37 mouse cellular contexts compared by ENCODE assay signal in genomic region chr2:126458661-126459060, GRCm38 (mm10). TPM values are rescaled to one million over a fixed set of nuclear protein-coding genes. Genes with fewer than 3 reads are reported as not detected.
"Had no signal": no experiment of that assay in that cellular context is flagged by ENCODE, and none has a peak within 500 bp of the region (broad histone marks: within the 10 kb centered on the region; RNA-seq: fewer than 3 reads in every experiment).

No protein-coding gene starts in this region.

- H3K27me3 ChIP-seq: heart, embryonic 12.5 days; heart, embryonic 13.5 days; heart, embryonic 15.5 days; hindbrain, embryonic 12.5 days; hindbrain, embryonic 13.5 days; hindbrain, embryonic 15.5 days; intestine, embryonic 15.5 days; kidney, embryonic 15.5 days had no signal

- H3K9ac ChIP-seq: heart, embryonic 12.5 days; heart, embryonic 13.5 days; heart, embryonic 15.5 days; hindbrain, embryonic 12.5 days; hindbrain, embryonic 13.5 days; hindbrain, embryonic 14.5 days; hindbrain, embryonic 15.5 days; intestine, embryonic 15.5 days; kidney, embryonic 15.5 days had no signal

- H3K4me2 ChIP-seq: heart, embryonic 11.5 days; heart, embryonic 12.5 days; heart, embryonic 13.5 days; heart, embryonic 15.5 days; hindbrain, embryonic 12.5 days; hindbrain, embryonic 13.5 days; hindbrain, embryonic 14.5 days; hindbrain, embryonic 15.5 days; intestine, embryonic 15.5 days; kidney, embryonic 15.5 days had no signal

- DNase-seq: heart, postnatal 10 days; heart, postnatal 14 days; heart, postnatal 36 days; heart, postnatal 4 days; kidney, adult 11 months; kidney, adult 18-20 months; kidney, adult 2 months; kidney, adult 8-10 months; kidney, adult 9 months; kidney, postnatal 10 days; kidney, postnatal 14 days; kidney, postnatal 25 days; kidney, postnatal 36 days; kidney, postnatal 4 days; layer of hippocampus, adult 9-11 months; layer of hippocampus, postnatal 36 days had no signal

- H3K4me1 ChIP-seq: heart, embryonic 10.5 days; heart, embryonic 12.5 days; heart, embryonic 13.5 days; heart, embryonic 15.5 days; hindbrain, embryonic 10.5 days; hindbrain, embryonic 12.5 days; hindbrain, embryonic 13.5 days; hindbrain, embryonic 15.5 days; intestine, embryonic 15.5 days; kidney, embryonic 15.5 days had no signal

- H3K36me3 ChIP-seq: heart, embryonic 10.5 days; heart, embryonic 12.5 days; heart, embryonic 13.5 days; heart, embryonic 15.5 days; hindbrain, embryonic 10.5 days; hindbrain, embryonic 12.5 days; hindbrain, embryonic 13.5 days; hindbrain, embryonic 15.5 days; intestine, embryonic 15.5 days; kidney, embryonic 15.5 days had no signal

- H3K27ac ChIP-seq: heart, embryonic 10.5 days; heart, embryonic 13.5 days; heart, embryonic 15.5 days; hindbrain, embryonic 10.5 days; hindbrain, embryonic 12.5 days; hindbrain, embryonic 13.5 days; hindbrain, embryonic 14.5 days; hindbrain, embryonic 15.5 days; hindbrain, postnatal 0 days; intestine, embryonic 15.5 days; kidney, embryonic 15.5 days; kidney, postnatal 0 days; layer of hippocampus, adult 2 months had no signal

- H3K9me3 ChIP-seq: heart, embryonic 10.5 days; heart, embryonic 12.5 days; heart, embryonic 13.5 days; heart, embryonic 15.5 days; hindbrain, embryonic 10.5 days; hindbrain, embryonic 12.5 days; hindbrain, embryonic 13.5 days; hindbrain, embryonic 15.5 days; intestine, embryonic 15.5 days; kidney, embryonic 15.5 days had no signal

- H3K4me3 ChIP-seq: heart, embryonic 10.5 days; heart, embryonic 12.5 days; heart, embryonic 13.5 days; heart, embryonic 15.5 days; hindbrain, embryonic 10.5 days; hindbrain, embryonic 12.5 days; hindbrain, embryonic 13.5 days; hindbrain, embryonic 15.5 days; intestine, embryonic 15.5 days; kidney, embryonic 15.5 days; layer of hippocampus, adult 2 months had no signal

- ATAC-seq: hindbrain, embryonic 16.5 days; hindbrain, postnatal 0 days; inflammation-experienced regulatory T-cells, adult 6 months; intestine, embryonic 15.5 days; intestine, embryonic 16.5 days; intestine, postnatal 0 days had no signal

RNA-seq across cellular contexts. Expression of gene Atp8b4, which starts 41.8 kb away (rescaled TPM):
- total RNA-seq: layer of hippocampus, adult 18-20 months; layer of hippocampus, adult 2 months; layer of hippocampus, postnatal 25 days; layer of hippocampus, postnatal 36 days had no signal
- polyA plus RNA-seq: hindbrain, postnatal 0 days had no signal
